Mouse (Mus musculus) retina, embryonic 14.5 days (tissue): Measurements from ENCODE around the gene Actr6.
"Not testable (repeated sequence)": the region's sequence is repeated elsewhere in the genome, so short reads cannot be mapped to it uniquely, and the experiment has no call there.

ENCODE experiments used
- DNase-seq: peaks from one replicate; pipeline ENCODE4 v3.0.0-alpha.2; 2015; ENCODE audit warnings: low spot score

Gene Actr6

DNA sequence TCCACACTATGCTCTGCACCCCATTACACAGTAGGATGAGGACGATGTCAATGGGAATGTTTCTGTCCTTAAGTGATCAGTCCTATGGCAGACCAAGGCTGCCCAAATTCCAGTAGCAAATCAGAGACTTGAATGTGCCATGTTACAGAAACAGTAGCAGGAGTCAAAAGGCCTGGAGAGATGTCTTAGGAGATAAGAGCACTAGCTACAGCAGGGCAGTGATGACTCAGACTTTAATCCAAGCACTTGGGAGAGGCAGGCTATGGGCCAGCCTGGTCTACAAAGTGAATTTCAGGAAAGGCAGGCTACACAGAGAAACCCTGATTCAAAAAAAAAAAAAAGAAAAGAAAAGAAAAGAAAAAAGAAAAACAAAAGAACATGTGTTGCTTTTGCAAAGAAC, 52.6 kb downstream of the Actr6 start:
- no peak for DNase-seq

GRCm38 (mm10) chr10:89678054-89678453, 54.0 kb downstream of the Actr6 start:
- no peak for DNase-seq

- no peak for DNase-seq
Measured at GRCm38 (mm10) chr10:89676609-89677008, 55.5 kb downstream of the Actr6 start.

DNA sequence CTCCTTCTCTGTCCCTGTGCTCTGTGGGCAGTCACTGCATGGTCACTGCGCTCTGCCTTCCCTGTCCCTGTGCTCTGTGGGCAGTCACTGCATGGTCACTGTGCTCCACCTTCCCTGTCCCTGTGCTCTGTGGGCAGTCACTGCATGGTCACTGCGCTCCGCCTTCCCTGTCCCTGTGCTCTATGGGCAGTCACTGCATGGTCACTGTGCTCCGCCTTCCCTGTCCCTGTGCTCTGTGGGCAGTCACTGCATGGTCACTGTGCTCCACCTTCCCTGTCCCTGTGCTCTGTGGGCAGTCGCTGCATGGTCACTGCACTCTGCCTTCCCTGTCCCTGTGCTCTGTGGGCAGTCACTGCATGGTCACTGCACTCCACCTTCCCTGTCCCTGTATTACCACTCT, 61.7 kb downstream of the Actr6 start:
- not testable (repeated sequence) for DNase-seq

DNA sequence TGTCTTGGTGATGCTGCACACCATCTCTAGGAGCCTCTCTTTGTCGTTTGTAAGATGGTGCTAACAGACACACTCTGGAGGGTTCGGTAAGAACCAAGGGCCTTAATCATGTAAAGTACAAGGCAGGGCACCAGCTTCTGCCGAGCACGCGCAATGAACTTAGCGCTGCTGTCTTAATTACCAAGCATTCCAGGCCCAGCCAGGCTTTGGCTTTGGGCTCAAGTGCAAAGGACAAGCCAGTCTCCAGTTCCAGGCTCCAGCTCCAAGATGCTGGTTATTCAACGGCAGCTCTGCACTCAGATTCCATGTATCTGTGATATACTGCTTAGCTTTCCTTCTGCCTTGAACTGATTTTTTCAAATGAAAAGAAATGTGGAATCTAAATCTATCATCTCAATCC, 64.5 kb downstream of the Actr6 start:
- no peak for DNase-seq

- DNase-seq, result no peak
Measured at GRCm38 (mm10) chr10:89665679-89666078, 66.4 kb downstream of the Actr6 start.

DNA sequence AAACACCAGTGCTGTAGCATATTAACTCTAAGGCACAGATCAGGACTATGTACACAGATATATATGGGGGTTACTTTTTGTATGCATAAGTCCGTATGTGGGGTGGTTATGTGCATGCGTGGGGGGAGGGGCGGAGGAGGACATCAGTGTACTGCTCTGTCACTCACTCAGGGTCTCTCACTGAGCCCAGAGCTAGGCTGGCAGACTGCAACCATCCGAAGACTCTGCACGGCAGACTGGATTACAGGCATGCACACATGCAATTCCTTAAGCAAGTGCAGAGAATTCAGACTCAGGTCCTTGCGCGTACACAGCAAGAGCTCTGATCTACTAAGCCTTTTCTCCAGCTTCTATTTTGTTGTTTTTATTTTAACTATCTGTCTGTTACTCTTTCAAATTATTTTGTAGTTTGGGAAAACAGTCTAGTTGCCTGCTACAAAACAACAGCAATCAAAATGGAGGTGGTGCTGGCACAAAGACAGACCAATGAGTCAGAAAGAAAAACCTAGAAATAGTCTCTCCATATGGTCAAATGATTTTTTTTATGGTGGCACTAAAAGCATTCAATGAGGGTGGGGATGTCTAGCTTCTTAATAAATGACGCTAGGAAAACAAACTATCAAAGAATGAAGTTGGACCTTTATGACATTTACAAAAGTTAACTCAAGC, 67.0 kb downstream of the Actr6 start:
- DNase-seq, result no peak
